Mouse (Mus musculus) right cerebral cortex, postnatal 36 days (tissue): Measurements from ENCODE around the gene Tmx2.
A peak's percentile ranks its signal among the peaks of the same experiment; 100 is the strongest.

ENCODE experiments used
- DNase-seq, 2 experiments: peaks; one replicate each; pipeline ENCODE4 v3.0.0; 2022; ENCODE audit warnings: low spot score in 2 of 2, mixed read lengths in 1 of 2

Gene Tmx2

GRCm38 (mm10) chr2:84638428-84639220 lies 40.3 kb downstream of the Tmx2 start:
- no peak for DNase-seq

GRCm38 (mm10) chr2:84637452-84638165 lies 41.3 kb downstream of the Tmx2 start:
- no peak for DNase-seq

- no peak for DNase-seq
These were observed 42.7 kb downstream of the Tmx2 start for GRCm38 (mm10) chr2:84636231-84636741.

- peak; percentile 64 to 76 for DNase-seq
These were observed 43.3 kb downstream of the Tmx2 start for GRCm38 (mm10) chr2:84635611-84636010.

- no peak for DNase-seq
These were observed 43.9 kb downstream of the Tmx2 start for GRCm38 (mm10) chr2:84634934-84635482.

GRCm38 (mm10) chr2:84634006-84634405 lies 44.9 kb downstream of the Tmx2 start:
- no peak for DNase-seq

- DNase-seq = no peak
These were observed 45.9 kb downstream of the Tmx2 start for GRCm38 (mm10) chr2:84632999-84633398.

GRCm38 (mm10) chr2:84632001-84632400 lies 46.9 kb downstream of the Tmx2 start:
- DNase-seq = no peak

- DNase-seq = no peak
These were observed 51.9 kb downstream of the Tmx2 start for GRCm38 (mm10) chr2:84627036-84627435.

GRCm38 (mm10) chr2:84626366-84626975 lies 52.5 kb downstream of the Tmx2 start:
- DNase-seq = no peak

GRCm38 (mm10) chr2:84624201-84624600 lies 54.7 kb downstream of the Tmx2 start:
- no peak for DNase-seq

GRCm38 (mm10) chr2:84623428-84624119 lies 55.4 kb downstream of the Tmx2 start:
- no peak for DNase-seq

GRCm38 (mm10) chr2:84622668-84623067 lies 56.3 kb downstream of the Tmx2 start:
- DNase-seq = no peak
